Mouse (Mus musculus): ENCODE data around the gene Eif1. TPM values are rescaled to one million over a fixed set of nuclear protein-coding genes. Genes with fewer than 3 reads are reported as not detected.
A peak's percentile ranks its signal among the peaks of the same experiment; 100 is the strongest.
"Not testable (repeated sequence)": the region's sequence is repeated elsewhere in the genome, so short reads cannot be mapped to it uniquely, and the experiment has no call there.

The Eif1 gene
- total and polyA plus RNA-seq, 2 experiments from 2014 or later, result 76.5 to 1,318 TPM

GRCm38 (mm10) chr11:100320172-100320630 lies 516 bp downstream of the Eif1 start:
- ATAC-seq (peak; percentile 89), DNase-seq (ENCODE audit: low spot score) (peak; percentile 98)
- H3K27ac ChIP-seq, result peak overlapping the region; percentile 99
- peak overlapping the region; percentile 96 for H3K9ac ChIP-seq (replicated peaks; ENCODE audit: low read length)
- peaks cover 9% of the 10 kb centered on the region; the same call in 1 of the 2 replicates for H3K36me3 ChIP-seq (ENCODE audit: insufficient read depth, low read length)
- H3K4me1 ChIP-seq (ENCODE audit: insufficient read depth, low read length), result no peaks in the 10 kb centered on the region
- peak overlapping the region; percentile 78 for H3K4me3 ChIP-seq (ENCODE audit: low read length)
- H3K4me2 ChIP-seq (ENCODE audit: low read depth, low read length), result peak overlapping the region; percentile 77
- TF ChIP-seq CTCF (IDR thresholded peaks at IDR 0.05; ENCODE audit: low read depth), result peak; percentile 47
- H3K27me3 ChIP-seq (ENCODE audit: insufficient read depth, low read length), result no peaks in the 10 kb centered on the region
- WGBS, result 2% methylated on average over 35 of the region's 40 CpGs
- H3K9me3 ChIP-seq (ENCODE audit: low read length), result no peaks in the 10 kb centered on the region

GRCm38 (mm10) chr11:100320701-100321410 lies 1.2 kb downstream of the Eif1 start:
- not testable (repeated sequence) for ATAC-seq; H3K36me3 ChIP-seq (ENCODE audit: insufficient read depth, low read length); DNase-seq (ENCODE audit: low spot score); H3K9me3 ChIP-seq (ENCODE audit: low read length); H3K27me3 ChIP-seq (ENCODE audit: insufficient read depth, low read length); H3K4me1 ChIP-seq (ENCODE audit: insufficient read depth, low read length)
- WGBS, result 19% methylated on average over 11 of the region's 11 CpGs
- Histone ChIP-seq H3K9ac (replicated peaks; ENCODE audit: low read length) (peak overlapping the region; percentile 96), H3K4me2 (ENCODE audit: low read depth, low read length) (peak overlapping the region; percentile 77), H3K27ac (peak overlapping the region; percentile 99; the same call in 1 of the 2 replicates), H3K4me3 (ENCODE audit: low read length) (peak overlapping the region; percentile 78)

GRCm38 (mm10) chr11:100321479-100322305 lies 2.0 kb downstream of the Eif1 start:
- not testable (repeated sequence) for H3K36me3 ChIP-seq (ENCODE audit: insufficient read depth, low read length); H3K27ac ChIP-seq; ATAC-seq; DNase-seq (ENCODE audit: low spot score); H3K27me3 ChIP-seq (ENCODE audit: insufficient read depth, low read length); H3K9me3 ChIP-seq (ENCODE audit: low read length); H3K4me1 ChIP-seq (ENCODE audit: insufficient read depth, low read length); H3K4me3 ChIP-seq (ENCODE audit: low read length); H3K9ac ChIP-seq (replicated peaks; ENCODE audit: low read length)
- 73% methylated on average over 7 of the region's 7 CpGs for WGBS
- H3K4me2 ChIP-seq (ENCODE audit: low read depth, low read length), result 0 out of 2 replicates have a peak overlapping the region, but pooled peaks have one; percentile 77

GRCm38 (mm10) chr11:100322591-100323258 lies 3.0 kb downstream of the Eif1 start:
- no peak for DNase-seq (ENCODE audit: low spot score)
- no peak for TF ChIP-seq CTCF (IDR thresholded peaks at IDR 0.05; ENCODE audit: low read depth)
- Histone ChIP-seq H3K4me1 (ENCODE audit: insufficient read depth, low read length) (no peaks in the 10 kb centered on the region), H3K36me3 (ENCODE audit: insufficient read depth, low read length) (peaks cover 9% of the 10 kb centered on the region; the same call in 1 of the 2 replicates), H3K9ac (replicated peaks; ENCODE audit: low read length) (no peak overlapping the region), H3K4me3 (ENCODE audit: low read length) (no peak overlapping the region), H3K4me2 (ENCODE audit: low read depth, low read length) (no peak overlapping the region), H3K9me3 (ENCODE audit: low read length) (no peaks in the 10 kb centered on the region), H3K27me3 (ENCODE audit: insufficient read depth, low read length) (no peaks in the 10 kb centered on the region), H3K27ac (no peak overlapping the region)
- ATAC-seq, result no peak
- WGBS, result 68% methylated on average over 3 of the region's 3 CpGs

- H3K27me3 ChIP-seq (ENCODE audit: insufficient read depth, low read length), result no peaks in the 10 kb centered on the region
- H3K4me2 ChIP-seq (ENCODE audit: low read depth, low read length), result no peak overlapping the region
- no peak overlapping the region for H3K9ac ChIP-seq (replicated peaks; ENCODE audit: low read length)
- H3K27ac ChIP-seq, result no peak overlapping the region
- peaks cover 9% of the 10 kb centered on the region; the same call in 1 of the 2 replicates for H3K36me3 ChIP-seq (ENCODE audit: insufficient read depth, low read length)
- H3K9me3 ChIP-seq (ENCODE audit: low read length), result no peaks in the 10 kb centered on the region
- ATAC-seq (no peak), DNase-seq (ENCODE audit: low spot score) (peak; percentile 79)
- TF ChIP-seq CTCF (IDR thresholded peaks at IDR 0.05; ENCODE audit: low read depth), result peak; percentile 81
- H3K4me3 ChIP-seq (ENCODE audit: low read length), result no peak overlapping the region
- 14% methylated on average over 3 of the region's 3 CpGs for WGBS
- H3K4me1 ChIP-seq (ENCODE audit: insufficient read depth, low read length), result no peaks in the 10 kb centered on the region
Observed at GRCm38 (mm10) chr11:100323578-100323977, 3.9 kb downstream of the Eif1 start.

DNA sequence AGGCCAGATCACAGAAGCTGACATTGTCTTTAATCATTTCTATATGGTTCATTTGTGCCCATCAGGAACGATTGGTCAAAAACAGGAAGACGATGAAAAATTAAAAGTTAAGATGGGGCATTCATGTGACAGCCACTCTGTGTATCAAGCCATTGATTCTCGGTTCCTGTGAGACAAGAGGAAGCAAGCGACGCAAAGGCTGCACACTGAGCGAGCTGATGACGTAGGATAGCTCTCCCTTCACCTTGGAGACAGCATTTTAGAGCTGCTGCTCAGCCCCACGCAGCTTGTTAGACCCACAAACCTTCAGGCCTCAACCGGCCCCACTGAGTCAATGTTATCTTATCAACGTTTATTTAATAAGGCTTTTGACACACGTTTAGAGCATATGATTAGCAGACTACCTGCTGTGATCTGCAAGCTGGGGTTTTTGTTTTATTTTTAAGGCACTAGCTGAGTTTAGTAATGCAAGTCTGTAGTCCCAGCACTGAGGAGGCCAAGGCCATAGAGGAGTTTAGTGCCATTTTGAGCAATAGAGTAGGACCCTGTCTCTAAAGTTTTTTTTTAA lies 5.5 kb downstream of the Eif1 start:
- Histone ChIP-seq H3K27ac (no peak overlapping the region), H3K27me3 (ENCODE audit: insufficient read depth, low read length) (no peaks in the 10 kb centered on the region), H3K4me3 (ENCODE audit: low read length) (no peak overlapping the region), H3K4me2 (ENCODE audit: low read depth, low read length) (no peak overlapping the region), H3K9me3 (ENCODE audit: low read length) (no peaks in the 10 kb centered on the region), H3K9ac (replicated peaks; ENCODE audit: low read length) (no peak overlapping the region), H3K4me1 (ENCODE audit: insufficient read depth, low read length) (no peaks in the 10 kb centered on the region; the same call in 1 of the 2 replicates), H3K36me3 (ENCODE audit: insufficient read depth, low read length) (peaks cover 9% of the 10 kb centered on the region; the same call in 1 of the 2 replicates)
- TF ChIP-seq CTCF (IDR thresholded peaks at IDR 0.05; ENCODE audit: low read depth), result no peak
- DNase-seq (ENCODE audit: low spot score), result no peak
- 35% methylated on average over 11 of the region's 11 CpGs for WGBS
- no peak for ATAC-seq

Measured in hindbrain, postnatal 0 days (tissue).